28 mouse cellular contexts compared by ENCODE assay signal in genomic region chr7:96788135-96788534, GRCm38 (mm10).
DNase-seq lines count a peak whose midpoint lies in the region; ATAC-seq lines count a peak whose summit lies in the region.
"Had no signal": no experiment of that assay in that cellular context is flagged by ENCODE, and none has a peak within 500 bp of the region (broad histone marks: within the 10 kb centered on the region; RNA-seq: fewer than 3 reads in every experiment).

No protein-coding gene starts in this region.

- H3K27me3 ChIP-seq in kidney, embryonic 15.5 days, result no peaks in the 10 kb centered on the region
- no peaks in the 10 kb centered on the region for H3K27me3 ChIP-seq in limb, embryonic 11.5 days (ENCODE audit: control insufficient read depth, insufficient read depth, low read length)
- peaks cover 23% of the 10 kb centered on the region for H3K27me3 ChIP-seq in limb, embryonic 10.5 days (ENCODE audit: low read depth, poor library complexity, severe bottlenecking)
- H3K27me3 ChIP-seq in forebrain, embryonic 14.5 days (replicated peaks; ENCODE audit: control insufficient read depth, insufficient read depth, low read length), result no peaks in the 10 kb centered on the region
- H3K27me3 ChIP-seq: embryonic facial prominence, embryonic 15.5 days; hindbrain, embryonic 12.5 days; midbrain, embryonic 13.5 days had no signal

- peak; percentile 85 for ATAC-seq in kidney, embryonic 15.5 days (replicated peaks; ENCODE audit: low FRiP score)
- no peak for ATAC-seq in limb, embryonic 11.5 days (ENCODE audit: insufficient number of reproducible peaks, low FRiP score, low TSS enrichment, low read depth)
- no peak for ATAC-seq in forebrain, embryonic 14.5 days
- ATAC-seq: CD4-positive, CD25-positive, alpha-beta regulatory T cell, adult 4 months; intestine, postnatal 0 days; lung, postnatal 0 days; midbrain, embryonic 13.5 days had no signal

- peaks cover 34% of the 10 kb centered on the region for H3K4me1 ChIP-seq in kidney, embryonic 15.5 days
- H3K4me1 ChIP-seq in limb, embryonic 11.5 days (ENCODE audit: control insufficient read depth, insufficient read depth, low read length), result peaks cover 32% of the 10 kb centered on the region
- H3K4me1 ChIP-seq in limb, embryonic 10.5 days, result peaks cover 73% of the 10 kb centered on the region
- H3K4me1 ChIP-seq in forebrain, embryonic 14.5 days (ENCODE audit: control insufficient read depth, insufficient read depth, low read length), result peaks cover 18% of the 10 kb centered on the region
- H3K4me1 ChIP-seq: embryonic facial prominence, embryonic 15.5 days; heart, embryonic 15.5 days had no signal

- 0 out of 2 replicates have a peak, but pooled peaks cover 6% of the 10 kb centered on the region for H3K36me3 ChIP-seq in kidney, embryonic 15.5 days
- no peaks in the 10 kb centered on the region for H3K36me3 ChIP-seq in limb, embryonic 11.5 days (ENCODE audit: control insufficient read depth, insufficient read depth, low read length)
- H3K36me3 ChIP-seq in limb, embryonic 10.5 days, result peaks cover 24% of the 10 kb centered on the region
- H3K36me3 ChIP-seq in forebrain, embryonic 14.5 days (ENCODE audit: control insufficient read depth, insufficient read depth, low read length), result peaks cover 9% of the 10 kb centered on the region
- H3K36me3 ChIP-seq: embryonic facial prominence, embryonic 15.5 days; heart, embryonic 15.5 days; liver, embryonic 13.5 days had no signal

- 0 out of 2 replicates have a peak overlapping the region, but pooled peaks have one; percentile 27 for H3K27ac ChIP-seq in kidney, embryonic 15.5 days
- H3K27ac ChIP-seq in limb, embryonic 11.5 days (replicated peaks; ENCODE audit: low read depth, low read length), result 0 out of 2 replicates have a peak overlapping the region, but pooled peaks have one; percentile 21
- H3K27ac ChIP-seq in limb, embryonic 10.5 days, result no peak overlapping the region
- H3K27ac ChIP-seq in forebrain, embryonic 14.5 days (ENCODE audit: low read depth, low read length), result peak overlapping the region; percentile 78
- H3K27ac ChIP-seq: embryonic facial prominence, embryonic 15.5 days; heart, embryonic 10.5 days; heart, embryonic 15.5 days; hindbrain, embryonic 12.5 days; liver, embryonic 13.5 days; midbrain, embryonic 13.5 days had no signal

- DNase-seq in kidney, postnatal 10 days, result no peak
- no peak for DNase-seq in limb, embryonic 11.5 days (ENCODE audit: low spot score)
- no peak for DNase-seq in limb, embryonic 10.5 days (ENCODE audit: low spot score)
- no peak for DNase-seq in forebrain, embryonic 14.5 days (ENCODE audit: low spot score)
- no peak for DNase-seq in urinary bladder, adult 18-20 months (ENCODE audit: low spot score in 2 of 2)
- DNase-seq in adrenal gland, adult 18-20 months (ENCODE audit: low spot score in 2 of 2), result no peak
- DNase-seq: adrenal gland, postnatal 25 days; cerebellum, adult 11-12 months; cerebellum, postnatal 10 days; gastrocnemius, postnatal 25 days; heart, adult 11 months; kidney, postnatal 25 days; layer of hippocampus, postnatal 36 days; liver, embryonic 13.5 days; lung, adult 18-20 months; lung, postnatal 4 days; thymus, adult 2 months; thymus, postnatal 36 days had no signal

- no peak overlapping the region for H3K9ac ChIP-seq in kidney, embryonic 15.5 days
- H3K9ac ChIP-seq in limb, embryonic 11.5 days (ENCODE audit: low read length), result peak overlapping the region; percentile 18; the same call in 1 of the 2 replicates
- no peak overlapping the region for H3K9ac ChIP-seq in forebrain, embryonic 14.5 days (ENCODE audit: low read length)
- H3K9ac ChIP-seq: embryonic facial prominence, embryonic 15.5 days; heart, embryonic 15.5 days; hindbrain, embryonic 12.5 days; liver, embryonic 13.5 days; midbrain, embryonic 13.5 days had no signal

- WGBS in kidney, embryonic 15.5 days, result 52% methylated on average over 4 of the region's 4 CpGs
- WGBS in limb, embryonic 11.5 days, result 52% methylated on average over 4 of the region's 4 CpGs
- WGBS in limb, embryonic 10.5 days, result 51% methylated on average over 4 of the region's 4 CpGs
- WGBS in forebrain, embryonic 14.5 days, result 54% methylated on average over 4 of the region's 4 CpGs

- H3K9me3 ChIP-seq in kidney, embryonic 15.5 days (replicated peaks), result no peaks in the 10 kb centered on the region
- H3K9me3 ChIP-seq in limb, embryonic 11.5 days (ENCODE audit: control insufficient read depth, low read length), result no peaks in the 10 kb centered on the region
- no peaks in the 10 kb centered on the region for H3K9me3 ChIP-seq in limb, embryonic 10.5 days (replicated peaks)
- H3K9me3 ChIP-seq in forebrain, embryonic 14.5 days (replicated peaks; ENCODE audit: control insufficient read depth, low read length), result no peaks in the 10 kb centered on the region
- H3K9me3 ChIP-seq: embryonic facial prominence, embryonic 15.5 days; heart, embryonic 10.5 days; heart, embryonic 15.5 days; hindbrain, embryonic 12.5 days; liver, embryonic 13.5 days; megakaryocyte, embryonic 14.5 days; midbrain, embryonic 13.5 days had no signal

- no peak overlapping the region for H3K4me3 ChIP-seq in kidney, embryonic 15.5 days (replicated peaks)
- no peak overlapping the region for H3K4me3 ChIP-seq in limb, embryonic 11.5 days (ENCODE audit: low read depth, low read length)
- no peak overlapping the region for H3K4me3 ChIP-seq in limb, embryonic 10.5 days
- H3K4me3 ChIP-seq in forebrain, embryonic 14.5 days (ENCODE audit: low read depth, low read length), result no peak overlapping the region
- H3K4me3 ChIP-seq: embryonic facial prominence, embryonic 15.5 days; heart, embryonic 10.5 days; heart, embryonic 15.5 days; hindbrain, embryonic 12.5 days; liver, embryonic 13.5 days; megakaryocyte, embryonic 14.5 days; midbrain, embryonic 13.5 days had no signal

- no peak overlapping the region for H3K4me2 ChIP-seq in kidney, embryonic 15.5 days
- H3K4me2 ChIP-seq in limb, embryonic 11.5 days (ENCODE audit: low read depth, severe bottlenecking), result no peak overlapping the region
- H3K4me2 ChIP-seq in forebrain, embryonic 14.5 days (ENCODE audit: low read length), result no peak overlapping the region
- H3K4me2 ChIP-seq: embryonic facial prominence, embryonic 15.5 days; heart, embryonic 15.5 days; hindbrain, embryonic 12.5 days; liver, embryonic 13.5 days; midbrain, embryonic 13.5 days had no signal
